Mouse (Mus musculus) MEL (cell line): ENCODE results near the gene Foxf2. TPM values are rescaled to one million over a fixed set of nuclear protein-coding genes. Genes with fewer than 3 reads are reported as not detected.

Experiments used
- DNase-seq: peaks from one replicate; pipeline ENCODE4 v3.0.0; 2011; ENCODE audit warnings: low read depth, low spot score
- H3K27ac ChIP-seq: 2 replicates; pipeline ENCODE4 v1.5.1; 2012; ENCODE audit warnings: low read depth, mild to moderate bottlenecking, control low read depth, low read length, moderate library complexity; ENCODE audit not compliant: control insufficient read depth
- H3K27me3 ChIP-seq, 2 experiments: fragments of 150-350 bp in 1 of 2; sonication (generic) in 1 of 2; 2 replicates each; pipeline ENCODE4 v1.6.1; 2012; ENCODE audit warnings: low read length in 2 of 2, mild to moderate bottlenecking in 2 of 2, improper control_type of control experiment in 1 of 2, moderate library complexity in 1 of 2; ENCODE audit not compliant: insufficient read depth in 2 of 2, control insufficient read depth in 1 of 2
- H3K36me3 ChIP-seq, 2 experiments: 2 replicates each; pipeline ENCODE4 v1.6.1; 2012 to 2014; ENCODE audit warnings: low read length in 2 of 2, improper control_type of control experiment in 1 of 2, inconsistent platforms in 1 of 2, mild to moderate bottlenecking in 1 of 2; ENCODE audit not compliant: insufficient read depth in 2 of 2, control insufficient read depth in 1 of 2
- H3K4me1 ChIP-seq, 2 experiments: fragments of 150-350 bp in 1 of 2; sonication (generic) in 1 of 2; 2 replicates each; pipeline ENCODE4 v1.6.1; 2012; ENCODE audit warnings: low read length in 2 of 2, improper control_type of control experiment in 1 of 2, mild to moderate bottlenecking in 1 of 2; ENCODE audit not compliant: insufficient read depth in 2 of 2, control insufficient read depth in 1 of 2
- H3K4me3 ChIP-seq, 2 experiments: fragments of 150-350 bp in 1 of 2; sonication (generic) in 1 of 2; 2 replicates each; pipeline ENCODE4 v1.5.1; 2012; ENCODE audit warnings: low read depth in 2 of 2, low read length in 2 of 2, mild to moderate bottlenecking in 2 of 2, moderate library complexity in 2 of 2, control low read depth in 1 of 2, improper control_type of control experiment in 1 of 2; ENCODE audit not compliant: control insufficient read depth in 1 of 2, insufficient read depth in 1 of 2
- H3K79me2 ChIP-seq: 2 replicates; pipeline ENCODE4 v1.6.1; 2012; ENCODE audit warnings: mild to moderate bottlenecking, low read length, moderate library complexity; ENCODE audit not compliant: control insufficient read depth, poor library complexity, insufficient read depth
- H3K9ac ChIP-seq: 2 replicates; pipeline ENCODE4 v1.6.1; 2012; ENCODE audit warnings: low read depth, mild to moderate bottlenecking, control low read depth, low read length, moderate library complexity; ENCODE audit not compliant: control insufficient read depth, poor library complexity, severe bottlenecking
- H3K9me3 ChIP-seq: fragments of 150-350 bp; sonication (generic); replicated peaks from 2 replicates; pipeline ENCODE4 v1.6.1; 2012; ENCODE audit warnings: mild to moderate bottlenecking, low read length, improper control_type of control experiment, moderate library complexity; ENCODE audit not compliant: insufficient read depth
- BHLHE40 ChIP-seq: IDR thresholded peaks from 2 replicates; pipeline ENCODE4 v1.6.1; 2012; ENCODE audit warnings: low read depth, mild to moderate bottlenecking, inconsistent platforms, low read length, improper control_type of control experiment, borderline replicate concordance
- CHD1 ChIP-seq: IDR thresholded peaks from 2 replicates; pipeline ENCODE4 v1.6.1; 2012; ENCODE audit warnings: low read depth, mild to moderate bottlenecking, inconsistent platforms, low read length, improper control_type of control experiment
- CHD2 ChIP-seq: IDR thresholded peaks from 2 replicates; pipeline ENCODE4 v1.6.1; 2011; ENCODE audit warnings: low read length, improper control_type of control experiment
- CTCF ChIP-seq, 3 experiments: IDR thresholded peaks in 2 of 3; conservative IDR thresholded peaks in 1 of 3; 2 replicates each; pipeline ENCODE4 v1.5.1; 2011 to 2012; ENCODE audit warnings: low read length in 3 of 3, low read depth in 2 of 3, mild to moderate bottlenecking in 2 of 3, improper control_type of control experiment in 1 of 3, inconsistent platforms in 1 of 3, mixed read lengths in 1 of 3, moderate library complexity in 1 of 3; ENCODE audit not compliant: control insufficient read depth in 1 of 3, insufficient read depth in 1 of 3, poor library complexity in 1 of 3, severe bottlenecking in 1 of 3
- ETS1 ChIP-seq: IDR thresholded peaks from 2 replicates; pipeline ENCODE4 v1.6.1; 2012; ENCODE audit warnings: low read depth, mild to moderate bottlenecking, inconsistent platforms, low read length, improper control_type of control experiment, moderate library complexity
- HCFC1 ChIP-seq: IDR thresholded peaks from 2 replicates; pipeline ENCODE4 v1.6.1; 2012; ENCODE audit warnings: low read depth, mild to moderate bottlenecking, inconsistent platforms, low read length, improper control_type of control experiment, moderate library complexity
- MAX ChIP-seq: IDR thresholded peaks from 2 replicates; pipeline ENCODE4 v1.6.1; 2011; ENCODE audit warnings: low read length, improper control_type of control experiment
- MEF2A ChIP-seq: IDR thresholded peaks from 2 replicates; pipeline ENCODE4 v1.6.1; 2014; ENCODE audit warnings: low read depth, mild to moderate bottlenecking, inconsistent platforms, low read length, improper control_type of control experiment; ENCODE audit not compliant: poor library complexity, insufficient replicate concordance, severe bottlenecking; ENCODE audit errors: extremely low read depth
- MXI1 ChIP-seq: IDR thresholded peaks from 2 replicates; pipeline ENCODE4 v1.6.1; 2011; ENCODE audit warnings: mild to moderate bottlenecking, low read depth, low read length, improper control_type of control experiment
- MYC ChIP-seq: IDR thresholded peaks from 2 replicates; pipeline ENCODE4 v1.6.1; 2011; ENCODE audit warnings: low read depth, mild to moderate bottlenecking, low read length, improper control_type of control experiment, moderate library complexity
- NRF1 ChIP-seq: IDR thresholded peaks from 2 replicates; pipeline ENCODE4 v1.6.1; 2014; ENCODE audit warnings: low read depth, mild to moderate bottlenecking, inconsistent platforms, low read length, improper control_type of control experiment, moderate library complexity; ENCODE audit not compliant: poor library complexity, insufficient read depth, severe bottlenecking
- POLR2A ChIP-seq, 2 experiments: IDR thresholded peaks; 2 replicates each; pipeline ENCODE4 v1.6.1; 2011 to 2012; ENCODE audit warnings: low read length in 2 of 2, mild to moderate bottlenecking in 2 of 2, control low read depth in 1 of 2, improper control_type of control experiment in 1 of 2, low read depth in 1 of 2, moderate library complexity in 1 of 2; ENCODE audit not compliant: control insufficient read depth in 1 of 2, insufficient read depth in 1 of 2, poor library complexity in 1 of 2
- RAD21 ChIP-seq: IDR thresholded peaks from 2 replicates; pipeline ENCODE4 v1.6.1; 2011; ENCODE audit warnings: mild to moderate bottlenecking, low read depth, low read length, improper control_type of control experiment
- SMC3 ChIP-seq: IDR thresholded peaks from 2 replicates; pipeline ENCODE4 v1.6.1; 2011; ENCODE audit warnings: low read depth, low read length, improper control_type of control experiment
- TAL1 ChIP-seq: IDR thresholded peaks from 2 replicates; pipeline ENCODE4 v1.6.1; 2012; ENCODE audit warnings: mild to moderate bottlenecking, inconsistent platforms, low read length, moderate library complexity, mixed read lengths
- TCF12 ChIP-seq: IDR thresholded peaks from 2 replicates; pipeline ENCODE4 v1.6.1; 2014; ENCODE audit warnings: low read depth, mild to moderate bottlenecking, inconsistent platforms, low read length, improper control_type of control experiment, moderate library complexity
- UBTF ChIP-seq: IDR thresholded peaks from 2 replicates; pipeline ENCODE4 v1.6.1; 2012; ENCODE audit warnings: low read depth, mild to moderate bottlenecking, inconsistent platforms, low read length, improper control_type of control experiment, moderate library complexity, borderline replicate concordance; ENCODE audit not compliant: insufficient read depth
- USF1 ChIP-seq: IDR thresholded peaks from 2 replicates; pipeline ENCODE4 v1.6.1; 2014; ENCODE audit warnings: low read depth, mild to moderate bottlenecking, inconsistent platforms, low read length, improper control_type of control experiment, moderate library complexity
- USF2 ChIP-seq, 2 experiments: IDR thresholded peaks; 2 replicates each; pipeline ENCODE4 v1.6.1; 2011 to 2012; ENCODE audit warnings: improper control_type of control experiment in 2 of 2, low read length in 2 of 2, borderline replicate concordance in 1 of 2, inconsistent platforms in 1 of 2, low read depth in 1 of 2, mild to moderate bottlenecking in 1 of 2; ENCODE audit not compliant: insufficient read depth in 1 of 2
- ZC3H11A ChIP-seq: IDR thresholded peaks from 2 replicates; pipeline ENCODE4 v1.6.1; 2012; ENCODE audit warnings: low read depth, mild to moderate bottlenecking, inconsistent platforms, low read length, improper control_type of control experiment
- ZKSCAN1 ChIP-seq: IDR thresholded peaks from 2 replicates; pipeline ENCODE4 v1.6.1; 2012; ENCODE audit warnings: low read depth, mild to moderate bottlenecking, inconsistent platforms, low read length, improper control_type of control experiment, moderate library complexity
- ZNF384 ChIP-seq: IDR thresholded peaks from 2 replicates; pipeline ENCODE4 v1.6.1; 2012; ENCODE audit warnings: low read depth, mild to moderate bottlenecking, inconsistent platforms, low read length, improper control_type of control experiment
- polyA plus RNA-seq, 2 experiments: library from polyadenylated mRNA; stranded (reverse) in 1 of 2; unstranded in 1 of 2; fragments of >175 nt in 1 of 2; fragments of >200 nt in 1 of 2; gene quantifications; 2 replicates each; pipeline versions ENCODE4 v1.2.1 to v1.2.4; 2012; ENCODE audit warnings: low replicate concordance in 2 of 2, low read depth in 1 of 2; ENCODE audit not compliant: insufficient read length in 2 of 2, insufficient read depth in 1 of 2, missing spikeins in 1 of 2
- total RNA-seq: library from RNA; depleted of rRNA; stranded (reverse); fragments of 300-350 nt; gene quantifications from 2 replicates; pipeline ENCODE4 v1.2.3, GENCODE M21; 2012

The Foxf2 gene
- total and polyA plus RNA-seq, 3 experiments, result not detected

- TF ChIP-seq MAX (no peak), TCF12 (no peak), TAL1 (no peak), USF1 (no peak), ZKSCAN1 (no peak), SMC3 (no peak), CHD1 (no peak), ETS1 (no peak), MEF2A (no peak), HCFC1 (no peak), ZC3H11A (no peak), USF2 (IDR thresholded peaks at IDR 0.05; ENCODE audit: borderline replicate concordance in 1 of 2, insufficient read depth in 1 of 2, low read depth in 1 of 2, low read length in 2 of 2) (no peak), RAD21 (no peak), MYC (no peak), ZNF384 (no peak), NRF1 (no peak), BHLHE40 (no peak), CTCF (IDR thresholded peaks at IDR 0.05 in 2 of 3, conservative IDR thresholded peaks at IDR 0.05 in 1 of 3; ENCODE audit: control insufficient read depth in 1 of 3, insufficient read depth in 1 of 3, low read depth in 2 of 3, low read length in 3 of 3, poor library complexity in 1 of 3, severe bottlenecking in 1 of 3) (no peak), POLR2A (IDR thresholded peaks at IDR 0.05; ENCODE audit: control insufficient read depth in 1 of 2, insufficient read depth in 1 of 2, low read depth in 1 of 2, low read length in 2 of 2, poor library complexity in 1 of 2) (no peak)
- Histone ChIP-seq H3K27me3 (no peaks in the 10 kb centered on the region), H3K36me3 (no peaks in the 10 kb centered on the region), H3K79me2 (no peaks in the 10 kb centered on the region), H3K4me1 (no peaks in the 10 kb centered on the region), H3K27ac (no peak overlapping the region), H3K9me3 (no peaks in the 10 kb centered on the region), H3K9ac (no peak overlapping the region), H3K4me3 (no peak overlapping the region)
- no peak for DNase-seq
Measured at GRCm38 (mm10) chr13:31623906-31624860, 1.4 kb upstream of the Foxf2 start.

GRCm38 (mm10) chr13:31624966-31625332 is 667 bp upstream of the Foxf2 start:
- Histone ChIP-seq H3K27me3 (no peaks in the 10 kb centered on the region), H3K4me1 (no peaks in the 10 kb centered on the region), H3K79me2 (no peaks in the 10 kb centered on the region), H3K9ac (no peak overlapping the region), H3K36me3 (no peaks in the 10 kb centered on the region), H3K4me3 (no peak overlapping the region), H3K27ac (no peak overlapping the region), H3K9me3 (no peaks in the 10 kb centered on the region)
- TF ChIP-seq MXI1 (no peak), CHD2 (no peak), UBTF (no peak), USF1 (no peak)
- no peak for DNase-seq
